Comparison of ENCODE assay signal across 13 mouse cellular contexts in genomic region chr7:125741271-125741703, GRCm38 (mm10). TPM values are rescaled to one million over a fixed set of nuclear protein-coding genes. Genes with fewer than 3 reads are reported as not detected.
DNase-seq lines count a peak whose midpoint lies in the region; ATAC-seq and TF ChIP-seq lines count a peak whose summit lies in the region.
"Had no signal": no experiment of that assay in that cellular context is flagged by ENCODE, and none has a peak within 500 bp of the region (broad histone marks: within the 10 kb centered on the region; RNA-seq: fewer than 3 reads in every experiment).

No protein-coding gene starts in this region.

- H3K4me3 ChIP-seq in kidney, embryonic 15.5 days (replicated peaks) = no peak overlapping the region
- H3K4me3 ChIP-seq in kidney, adult 2 months (ENCODE audit: insufficient read depth, low read depth, low read length) = no peak overlapping the region
- H3K4me3 ChIP-seq in kidney, embryonic 16.5 days (ENCODE audit: low read length) = no peak overlapping the region
- H3K4me3 ChIP-seq: megakaryocyte, embryonic 14.5 days had no signal

- TF ChIP-seq POLR2A in kidney, adult 2 months (IDR thresholded peaks at IDR 0.05; ENCODE audit: low read depth, low read length) = no peak

- no peaks in the 10 kb centered on the region for H3K36me3 ChIP-seq in kidney, embryonic 15.5 days
- H3K36me3 ChIP-seq in kidney, adult 2 months (ENCODE audit: control insufficient read depth, insufficient read depth, low read length) = no peaks in the 10 kb centered on the region
- no peaks in the 10 kb centered on the region for H3K36me3 ChIP-seq in kidney, embryonic 16.5 days (ENCODE audit: insufficient read depth, low read length)

- H3K27me3 ChIP-seq in kidney, embryonic 15.5 days = no peaks in the 10 kb centered on the region
- H3K27me3 ChIP-seq in kidney, adult 2 months (replicated peaks; ENCODE audit: control insufficient read depth, insufficient read depth, low read length) = no peaks in the 10 kb centered on the region
- H3K27me3 ChIP-seq in kidney, embryonic 16.5 days (ENCODE audit: insufficient read depth, low read length) = no peaks in the 10 kb centered on the region
- H3K27me3 ChIP-seq: megakaryocyte, embryonic 14.5 days had no signal

- H3K4me1 ChIP-seq in kidney, embryonic 15.5 days = peaks cover 8% of the 10 kb centered on the region
- H3K4me1 ChIP-seq in kidney, adult 2 months (ENCODE audit: control insufficient read depth, insufficient read depth, low read length) = peaks cover 12% of the 10 kb centered on the region
- H3K4me1 ChIP-seq in kidney, embryonic 16.5 days (ENCODE audit: insufficient read depth, low read length) = peaks cover 13% of the 10 kb centered on the region; the same call in 1 of the 2 replicates

- no peak overlapping the region for H3K4me2 ChIP-seq in kidney, embryonic 15.5 days
- H3K4me2 ChIP-seq in kidney, embryonic 16.5 days (replicated peaks; ENCODE audit: low read depth, low read length) = no peak overlapping the region

- DNase-seq in kidney, adult 11 months = peak; percentile 78
- peak; percentile 93 for DNase-seq in kidney, adult 2 months
- peak; percentile 71 for DNase-seq in lung, postnatal 10 days
- no peak for DNase-seq in urinary bladder, postnatal 10 days (ENCODE audit: low spot score)
- DNase-seq in layer of hippocampus, adult 8-10 months (ENCODE audit: low spot score in 2 of 2) = no peak
- DNase-seq: cerebellum, adult 2 months; gastrocnemius, postnatal 14 days; layer of hippocampus, postnatal 36 days had no signal

- TF ChIP-seq CTCF in kidney, adult 2 months (conservative IDR thresholded peaks at IDR 0.05; ENCODE audit: insufficient read depth, insufficient read length, low read depth, low read length) = 0 out of 2 replicates have a peak, but pooled peaks have one; percentile 13

- H3K9me3 ChIP-seq in kidney, embryonic 15.5 days (replicated peaks) = no peaks in the 10 kb centered on the region
- H3K9me3 ChIP-seq in kidney, embryonic 16.5 days (ENCODE audit: low read length) = no peaks in the 10 kb centered on the region
- H3K9me3 ChIP-seq: megakaryocyte, embryonic 14.5 days had no signal

- WGBS in kidney, embryonic 15.5 days = 44% methylated on average over 1 of the region's 1 CpGs
- WGBS in kidney, adult 2 months = 16% methylated on average over 1 of the region's 1 CpGs
- WGBS in kidney, embryonic 16.5 days = 27% methylated on average over 1 of the region's 1 CpGs

- no peak overlapping the region for H3K9ac ChIP-seq in kidney, embryonic 15.5 days
- H3K9ac ChIP-seq in kidney, embryonic 16.5 days (replicated peaks; ENCODE audit: low read length) = no peak overlapping the region

- H3K27ac ChIP-seq in kidney, embryonic 15.5 days = no peak overlapping the region
- peak overlapping the region; percentile 50 for H3K27ac ChIP-seq in kidney, adult 2 months (ENCODE audit: insufficient read depth, low read depth, low read length)
- no peak overlapping the region for H3K27ac ChIP-seq in kidney, embryonic 16.5 days (ENCODE audit: low read length)

- ATAC-seq in kidney, embryonic 15.5 days (replicated peaks; ENCODE audit: low FRiP score) = no peak
- peak; percentile 59; the same call in 1 of the 2 replicates for ATAC-seq in kidney, embryonic 16.5 days (ENCODE audit: low FRiP score, low TSS enrichment)
- ATAC-seq: forebrain, embryonic 16.5 days; inflammation-experienced regulatory T-cells, adult 6 months had no signal

RNA-seq across cellular contexts. Expression of gene D430042O09Rik, which starts 33.6 kb away (rescaled TPM):
- polyA plus RNA-seq in kidney, embryonic 15.5 days (2015; fragmentation: Nextera tagmentation; extraction: Ambion mirVana) = 9.3 and 10.1 TPM in 2 replicates
- polyA plus RNA-seq in kidney, adult 2 months (2012; rRNA removed) = 15.1 and 16.6 TPM in 2 replicates
- 10.1 and 10.3 TPM in 2 replicates for polyA plus RNA-seq in kidney, embryonic 16.5 days (2015; fragmentation: Nextera tagmentation; extraction: Ambion mirVana)
- 10 to 100 TPM; 24.0 to 41.3 (median 37.3) TPM for total RNA-seq in layer of hippocampus, adult 8-10 months (2022)

RNA-seq across cellular contexts. Expression of gene Gtf3c1, which starts 33.7 kb away (rescaled TPM):
- 28.2 and 30.6 TPM in 2 replicates for polyA plus RNA-seq in kidney, embryonic 15.5 days (2015; fragmentation: Nextera tagmentation; extraction: Ambion mirVana)
- 47.9 and 60.5 TPM in 2 replicates for polyA plus RNA-seq in kidney, adult 2 months (2012; rRNA removed)
- polyA plus RNA-seq in kidney, embryonic 16.5 days (2015; fragmentation: Nextera tagmentation; extraction: Ambion mirVana) = 31.5 and 33.9 TPM in 2 replicates
- 100 to 1,000 TPM in 3 of 4 experiments, 10 to 100 TPM in 1; 98.4 to 122 (median 108) TPM for total RNA-seq in layer of hippocampus, adult 8-10 months (2022)

Comparison
In these comparisons a context has a peak if more than half of its experiments do, and no peak if none do; other contexts are left out.
1. DNase-seq: peak in kidney, adult 11 months (single experiment), kidney, adult 2 months (single experiment) and lung, postnatal 10 days (single experiment); none in urinary bladder, postnatal 10 days (single experiment) and layer of hippocampus, adult 8-10 months (0 of 2).